Mouse (Mus musculus) testis, adult 2 months (tissue): Measurements from ENCODE around the gene Ate1.

ENCODE experiments used
- CTCF ChIP-seq: fragments of 200-500 bp; IDR thresholded peaks from 2 replicates; pipeline ENCODE4 v1.5.1; 2012; ENCODE audit warnings: low read depth, mild to moderate bottlenecking, inconsistent platforms, low read length, moderate library complexity; ENCODE audit not compliant: control insufficient read depth, insufficient read depth, insufficient replicate concordance
- POLR2A ChIP-seq: fragments of 200-500 bp; IDR thresholded peaks from 2 replicates; pipeline ENCODE4 v1.6.1; 2012; ENCODE audit warnings: low read depth, mild to moderate bottlenecking, inconsistent platforms, low read length, moderate library complexity; ENCODE audit not compliant: control insufficient read depth

- TF ChIP-seq POLR2A (no peak), CTCF (no peak)
Measured at GRCm38 (mm10) chr7:130520812-130521422, 748 bp upstream of the Ate1 start.
